Mouse (Mus musculus) embryonic facial prominence, embryonic 11.5 days (tissue): ENCODE measurements around the gene Lsp1. TPM values are rescaled to one million over a fixed set of nuclear protein-coding genes. Genes with fewer than 3 reads are reported as not detected.

ENCODE experiments used
- ATAC-seq: fragments of 200-750 bp; cut with Nextera tagmentation; replicated peaks from 2 replicates; pipeline ENCODE4 v1.8.0; 2017; ENCODE audit warnings: low read depth; ENCODE audit not compliant: insufficient number of reproducible peaks, low FRiP score, low TSS enrichment
- DNase-seq: peaks from one replicate; pipeline ENCODE4 v3.0.0-alpha.2; 2015; ENCODE audit warnings: low spot score
- H3K27ac ChIP-seq: fragments of 300-500 bp; sonication (generic); replicated peaks from 2 replicates; pipeline ENCODE4 v1.5.1; 2014; ENCODE audit warnings: mild to moderate bottlenecking, low read depth, low read length, control low read depth
- H3K27me3 ChIP-seq: fragments of 300-500 bp; sonication (generic); 2 replicates; pipeline ENCODE4 v1.6.1; 2014; ENCODE audit warnings: mild to moderate bottlenecking, low read length, moderate library complexity, mixed read lengths; ENCODE audit not compliant: control insufficient read depth, insufficient read depth
- H3K36me3 ChIP-seq: fragments of 300-500 bp; sonication (generic); replicated peaks from 2 replicates; pipeline ENCODE4 v1.6.1; 2014; ENCODE audit warnings: low read depth, mild to moderate bottlenecking, low read length, moderate library complexity, mixed read lengths; ENCODE audit not compliant: control insufficient read depth, insufficient read depth
- H3K4me1 ChIP-seq: fragments of 300-500 bp; sonication (generic); 2 replicates; pipeline ENCODE4 v1.6.1; 2014; ENCODE audit warnings: low read length, mixed read lengths; ENCODE audit not compliant: control insufficient read depth, insufficient read depth
- H3K4me2 ChIP-seq: fragments of 300-500 bp; sonication (generic); 2 replicates; pipeline ENCODE4 v1.6.1; 2014; ENCODE audit warnings: low read depth, mild to moderate bottlenecking, control low read depth, low read length, moderate library complexity
- H3K4me3 ChIP-seq: fragments of 300-500 bp; sonication (generic); 2 replicates; pipeline ENCODE4 v1.5.1; 2014; ENCODE audit warnings: low read depth, low read length, control low read depth
- H3K9ac ChIP-seq: fragments of 300-500 bp; sonication (generic); replicated peaks from 2 replicates; pipeline ENCODE4 v1.6.1; 2014; ENCODE audit warnings: mild to moderate bottlenecking, control low read depth, low read length
- H3K9me3 ChIP-seq: fragments of 300-500 bp; sonication (generic); replicated peaks from 2 replicates; pipeline ENCODE4 v1.6.1; 2016; ENCODE audit warnings: mild to moderate bottlenecking, low read length, inconsistent platforms, mixed read lengths; ENCODE audit not compliant: control insufficient read depth
- WGBS: fragments of 180-500 bp; shearing (Covaris S2); extraction: QIAGEN DNeasy Blood & Tissue Kit; methylation state at CpG from one replicate; pipeline ENCODE4 v1.1.7; 2014; 5-methylcytosine and 5-hydroxymethylcytosine counted together
- polyA plus RNA-seq: library from polyadenylated mRNA; unstranded; fragments of >200 nt; fragmentation: Nextera tagmentation; extraction: Ambion mirVana; gene quantifications from 2 replicates; pipeline ENCODE4 v1.2.1, GENCODE M21; 2014

Lsp1 gene
- polyA plus RNA-seq, 1 experiment from 2014 or later = 23.3 TPM

DNA sequence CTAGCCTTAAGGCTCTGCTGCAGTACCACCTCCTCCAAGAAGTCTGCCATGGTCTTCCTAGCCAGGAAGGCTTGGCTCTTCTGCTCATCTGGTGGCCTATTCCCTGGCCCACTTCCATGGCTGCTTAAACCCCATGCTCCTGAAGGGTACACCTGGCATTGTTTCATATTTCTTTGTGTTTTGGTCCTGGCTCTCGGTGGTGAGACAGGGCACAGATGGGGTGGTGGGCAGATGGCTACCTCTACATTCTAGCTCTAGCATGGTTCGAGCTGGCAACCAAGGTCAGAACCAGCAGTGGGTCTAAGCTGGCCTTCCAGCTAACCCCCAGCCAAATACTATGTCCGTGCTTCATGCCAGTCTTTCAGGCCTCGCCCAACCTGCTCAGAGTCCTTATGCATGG is 12.3 kb downstream of the Lsp1 start:
- no peak overlapping the region for H3K4me3 ChIP-seq
- H3K27me3 ChIP-seq = no peaks in the 10 kb centered on the region; the same call in 1 of the 2 replicates
- WGBS = 89% methylated on average over 4 of the region's 4 CpGs
- H3K4me2 ChIP-seq = no peak overlapping the region
- H3K4me1 ChIP-seq = peaks cover 12% of the 10 kb centered on the region
- ATAC-seq (no peak), DNase-seq (no peak)
- no peaks in the 10 kb centered on the region for H3K9me3 ChIP-seq
- H3K9ac ChIP-seq = no peak overlapping the region
- no peak overlapping the region for H3K27ac ChIP-seq
- H3K36me3 ChIP-seq = no peaks in the 10 kb centered on the region

DNA sequence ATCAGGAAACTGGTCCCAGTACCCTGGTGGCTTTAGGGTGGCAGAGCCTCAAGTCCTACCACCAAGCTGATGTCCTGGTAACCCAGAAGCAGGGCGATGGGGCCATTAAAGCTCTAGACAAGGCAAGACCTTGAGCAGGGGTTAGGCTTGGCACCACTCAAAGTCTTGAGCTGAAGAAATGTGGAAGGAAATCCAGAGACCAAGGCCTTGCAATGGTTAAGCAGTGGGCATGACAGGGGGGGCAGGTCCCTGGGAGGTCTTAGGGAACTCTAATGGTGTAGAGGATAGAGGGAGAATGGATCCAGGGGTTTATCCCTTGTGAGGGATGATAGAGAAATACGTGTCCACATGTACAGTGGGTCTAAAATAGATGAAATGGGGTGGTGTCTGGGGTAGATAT is 12.9 kb downstream of the Lsp1 start:
- DNase-seq (no peak), ATAC-seq (no peak)
- Histone ChIP-seq H3K36me3 (no peaks in the 10 kb centered on the region), H3K4me1 (peaks cover 12% of the 10 kb centered on the region), H3K4me2 (no peak overlapping the region), H3K27me3 (no peaks in the 10 kb centered on the region; the same call in 1 of the 2 replicates), H3K4me3 (no peak overlapping the region), H3K9me3 (no peaks in the 10 kb centered on the region), H3K9ac (no peak overlapping the region), H3K27ac (no peak overlapping the region)
- 87% methylated on average over 2 of the region's 2 CpGs for WGBS

DNA sequence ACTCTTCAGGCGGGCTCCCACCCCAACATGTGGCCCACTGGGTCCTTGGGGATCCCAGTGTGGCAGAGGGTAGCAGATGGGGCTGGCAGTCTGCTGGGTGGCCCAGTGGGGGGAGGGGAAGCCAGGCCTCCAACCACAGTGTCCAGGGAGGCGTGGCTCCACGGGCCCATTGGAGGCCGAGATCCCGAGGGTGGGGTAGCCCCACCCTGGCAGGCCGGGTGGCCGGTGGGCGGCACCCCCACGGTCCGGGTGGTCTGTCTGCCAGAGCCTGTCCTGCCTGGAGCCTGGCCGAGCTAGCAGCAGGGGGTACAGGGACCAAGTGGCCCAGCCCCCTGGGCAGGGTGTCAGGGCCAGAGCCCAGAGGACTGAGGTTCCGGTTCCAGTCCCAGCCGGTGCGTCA is 14.2 kb downstream of the Lsp1 start:
- H3K36me3 ChIP-seq = no peaks in the 10 kb centered on the region
- DNase-seq = no peak
- H3K4me2 ChIP-seq = no peak overlapping the region
- no peaks in the 10 kb centered on the region for H3K9me3 ChIP-seq
- WGBS = 77% methylated on average over 14 of the region's 14 CpGs
- no peak for ATAC-seq
- H3K4me3 ChIP-seq = no peak overlapping the region
- no peak overlapping the region for H3K27ac ChIP-seq
- H3K9ac ChIP-seq = no peak overlapping the region
- no peaks in the 10 kb centered on the region; the same call in 1 of the 2 replicates for H3K27me3 ChIP-seq
- H3K4me1 ChIP-seq = peaks cover 12% of the 10 kb centered on the region

GRCm38 (mm10) chr7:142475641-142476040 is 15.0 kb downstream of the Lsp1 start:
- Histone ChIP-seq H3K27me3 (no peaks in the 10 kb centered on the region; the same call in 1 of the 2 replicates), H3K4me3 (no peak overlapping the region), H3K27ac (no peak overlapping the region), H3K4me1 (peaks cover 9% of the 10 kb centered on the region), H3K9me3 (no peaks in the 10 kb centered on the region), H3K9ac (no peak overlapping the region), H3K36me3 (no peaks in the 10 kb centered on the region), H3K4me2 (no peak overlapping the region)
- no peak for ATAC-seq
- no peak for DNase-seq
- WGBS = 72% methylated on average over 7 of the region's 7 CpGs

DNA sequence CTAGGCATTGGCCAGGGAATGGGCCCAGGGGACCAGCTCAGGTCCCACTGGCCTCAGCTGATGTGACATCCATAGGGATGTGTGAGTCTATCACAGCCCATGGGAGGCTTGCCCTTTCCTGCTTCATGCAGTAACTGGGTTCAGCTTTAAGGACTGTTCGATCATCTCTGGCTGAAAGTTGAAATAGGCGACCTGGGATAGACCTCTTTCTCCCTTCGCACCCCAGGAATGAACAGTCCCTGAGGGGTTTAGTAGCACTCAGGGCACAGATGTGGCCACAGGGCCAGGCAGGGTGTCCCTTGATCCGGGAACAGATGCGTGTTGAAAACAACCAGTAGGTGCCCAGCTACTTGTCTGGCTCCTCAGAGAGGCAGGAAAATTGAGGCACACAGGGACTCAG is 15.7 kb downstream of the Lsp1 start:
- no peaks in the 10 kb centered on the region for H3K36me3 ChIP-seq
- H3K27me3 ChIP-seq = no peaks in the 10 kb centered on the region; the same call in 1 of the 2 replicates
- peaks cover 15% of the 10 kb centered on the region for H3K4me1 ChIP-seq
- no peak overlapping the region for H3K27ac ChIP-seq
- ATAC-seq = no peak
- no peak overlapping the region for H3K4me2 ChIP-seq
- WGBS = 90% methylated on average over 5 of the region's 5 CpGs
- H3K9me3 ChIP-seq = no peaks in the 10 kb centered on the region
- no peak overlapping the region for H3K4me3 ChIP-seq
- H3K9ac ChIP-seq = no peak overlapping the region; the same call in 1 of the 2 replicates
- no peak for DNase-seq

DNA sequence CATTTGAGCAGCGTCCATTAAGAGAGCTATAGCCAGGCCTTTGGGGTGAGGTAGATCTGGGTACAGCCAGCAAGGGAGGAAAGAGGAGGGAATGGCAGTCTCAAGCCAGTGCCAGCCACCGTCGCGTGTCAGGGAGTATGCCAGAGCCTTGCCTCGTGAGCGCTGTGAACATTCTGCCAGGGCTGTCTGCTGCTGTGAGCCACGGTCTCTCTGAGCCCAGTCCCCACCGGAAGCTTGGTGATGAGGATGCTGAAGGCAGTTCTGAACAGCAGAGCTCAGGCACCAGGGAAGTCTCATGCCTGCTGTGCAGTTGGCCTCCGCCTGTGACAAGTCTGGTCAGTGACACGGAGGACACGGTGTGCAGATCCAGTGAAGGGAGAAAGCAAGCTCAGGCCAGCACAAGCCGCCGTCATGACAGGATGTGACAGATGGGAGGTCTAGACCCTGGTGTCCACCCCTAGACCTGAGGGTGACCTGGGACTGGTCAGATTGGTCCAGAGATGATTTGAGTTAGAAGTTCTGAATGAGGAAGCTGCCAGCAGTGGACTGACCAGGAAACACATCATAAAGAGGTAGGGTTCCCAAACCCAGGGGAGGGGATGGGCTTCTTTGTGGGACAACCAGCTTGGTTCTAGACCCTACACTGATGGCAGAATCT is 16.3 kb downstream of the Lsp1 start:
- Histone ChIP-seq H3K4me2 (no peak overlapping the region), H3K27ac (no peak overlapping the region)
- no peak for ATAC-seq

GRCm38 (mm10) chr7:142478001-142478400 is 17.4 kb downstream of the Lsp1 start:
- ATAC-seq (no peak), DNase-seq (no peak)
- Histone ChIP-seq H3K9me3 (no peaks in the 10 kb centered on the region), H3K27me3 (no peaks in the 10 kb centered on the region; the same call in 1 of the 2 replicates), H3K4me2 (no peak overlapping the region), H3K27ac (no peak overlapping the region), H3K9ac (no peak overlapping the region), H3K4me3 (no peak overlapping the region), H3K4me1 (peaks cover 22% of the 10 kb centered on the region), H3K36me3 (no peaks in the 10 kb centered on the region)
- 86% methylated on average over 6 of the region's 6 CpGs for WGBS

More for the DNA sequence above, 16.3 kb downstream of the Lsp1 start:
- Histone ChIP-seq H3K9ac (no peak overlapping the region), H3K27me3 (no peaks in the 10 kb centered on the region; the same call in 1 of the 2 replicates), H3K9me3 (no peaks in the 10 kb centered on the region), H3K36me3 (no peaks in the 10 kb centered on the region), H3K4me1 (peaks cover 15% of the 10 kb centered on the region), H3K4me3 (no peak overlapping the region)
- no peak for DNase-seq
- WGBS = 87% methylated on average over 13 of the region's 13 CpGs

- no peak for ATAC-seq
- H3K4me2 ChIP-seq = no peak overlapping the region
- peaks cover 23% of the 10 kb centered on the region for H3K4me1 ChIP-seq
- no peak overlapping the region for H3K9ac ChIP-seq
- no peaks in the 10 kb centered on the region for H3K9me3 ChIP-seq
- H3K27ac ChIP-seq = no peak overlapping the region
- 43% methylated on average over 2 of the region's 2 CpGs for WGBS
- DNase-seq = no peak
- no peak overlapping the region for H3K4me3 ChIP-seq
- H3K27me3 ChIP-seq = no peaks in the 10 kb centered on the region; the same call in 1 of the 2 replicates
- no peaks in the 10 kb centered on the region for H3K36me3 ChIP-seq
These were observed 18.0 kb downstream of the Lsp1 start for GRCm38 (mm10) chr7:142478574-142478973.
